Mouse (Mus musculus) B cell, adult (primary cell): ENCODE data around the gene Card14. TPM values are rescaled to one million over a fixed set of nuclear protein-coding genes. Genes with fewer than 3 reads are reported as not detected.

Source experiments
- total RNA-seq: library from RNA; stranded (reverse); gene quantifications from 4 replicates; pipeline ENCODE4 v1.2.4, GENCODE M21; 2023; ENCODE audit not compliant: inconsistent age

The Card14 gene
- not detected in 4 replicates for total RNA-seq

GRCm38 (mm10) chr11:119307658-119307867, at the start of gene Card14:
Gene Card14 (plus strand): TSS chr11:119307768.

GRCm38 (mm10) chr11:119267768-119268556, 39.6 kb upstream of the Card14 start, which contains the start of gene Gaa:
Gene Gaa (plus strand): TSS chr11:119267887.

GRCm38 (mm10) chr11:119299391-119300245, 8.0 kb upstream of the Card14 start, which contains the start of gene Eif4a3:
Gene Eif4a3 (minus strand): TSS chr11:119300089.

GRCm38 (mm10) chr11:119355443-119356385, 48.1 kb downstream of the Card14 start, which contains the start of the genes Sgsh and Slc26a11:
Gene Sgsh (minus strand): TSS chr11:119355536.
Gene Slc26a11 (plus strand): TSS chr11:119355557.

GRCm38 (mm10) chr11:119392800-119393482, 85.4 kb downstream of the Card14 start, which contains the start of gene Rnf213:
Gene Rnf213 (plus strand): TSS chr11:119393100.

Other genes starting within 250 kb of the Card14 start
- 78.9 to 91.0 TPM (median 87.1 TPM) in 4 replicates for gene Cbx4, start 221.5 kb upstream of the Card14 start, total RNA-seq
- 0.06 to 1.4 TPM (median 0.18 TPM) in 4 replicates for gene Tbc1d16, start 79.3 kb upstream of the Card14 start, total RNA-seq
- gene Ccdc40, start 79.2 kb upstream of the Card14 start, total RNA-seq, result 0.21 to 0.80 TPM (median 0.36 TPM) in 4 replicates
- 93.8 to 103 TPM (median 96.4 TPM) in 4 replicates for gene Gaa, start 39.9 kb upstream of the Card14 start, total RNA-seq
- gene Eif4a3, start 7.7 kb upstream of the Card14 start, total RNA-seq, result 211 to 223 TPM (median 221 TPM) in 4 replicates
- gene Sgsh, start 47.8 kb downstream of the Card14 start, total RNA-seq, result 21.0 to 28.6 TPM (median 23.3 TPM) in 4 replicates
- 23.6 to 27.8 TPM (median 25.3 TPM) in 4 replicates for gene Slc26a11, start 47.8 kb downstream of the Card14 start, total RNA-seq
- 89.1 to 147 TPM (median 110 TPM) in 4 replicates for gene Rnf213, start 85.3 kb downstream of the Card14 start, total RNA-seq
- gene Endov, start 183.6 kb downstream of the Card14 start, total RNA-seq, result 31.8 to 33.2 TPM (median 32.6 TPM) in 4 replicates
- not detected in 4 replicates for gene Nptx1, start 240.0 kb downstream of the Card14 start, total RNA-seq